Mouse (Mus musculus) neural tube, embryonic 14.5 days (tissue): Measurements from ENCODE around the gene Cry2. TPM values are rescaled to one million over a fixed set of nuclear protein-coding genes. Genes with fewer than 3 reads are reported as not detected.

Experiments
- ATAC-seq: fragments of 200-750 bp; cut with Nextera tagmentation; 2 replicates; pipeline ENCODE4 v1.8.0; 2017; ENCODE audit warnings: low read depth, mild to moderate bottlenecking, moderate TSS enrichment, moderate library complexity
- H3K27ac ChIP-seq: fragments of 300-500 bp; sonication (generic); 2 replicates; pipeline ENCODE4 v1.5.1; 2014; ENCODE audit warnings: low read depth, mild to moderate bottlenecking, control low read depth, low read length, moderate library complexity, mixed read lengths
- H3K27me3 ChIP-seq: fragments of 300-500 bp; sonication (generic); 2 replicates; pipeline ENCODE4 v1.6.1; 2014; ENCODE audit warnings: low read length; ENCODE audit not compliant: control insufficient read depth, insufficient read depth
- H3K36me3 ChIP-seq: fragments of 300-500 bp; sonication (generic); 2 replicates; pipeline ENCODE4 v1.6.1; 2014; ENCODE audit warnings: low read length, mixed read lengths; ENCODE audit not compliant: control insufficient read depth, insufficient read depth
- H3K4me1 ChIP-seq: fragments of 300-500 bp; sonication (generic); 2 replicates; pipeline ENCODE4 v1.6.1; 2014; ENCODE audit warnings: low read length; ENCODE audit not compliant: control insufficient read depth, insufficient read depth
- H3K4me2 ChIP-seq: fragments of 300-500 bp; sonication (generic); 2 replicates; pipeline ENCODE4 v1.6.1; 2014; ENCODE audit warnings: mild to moderate bottlenecking, low read depth, low read length, control low read depth
- H3K4me3 ChIP-seq: fragments of 300-500 bp; sonication (generic); 2 replicates; pipeline ENCODE4 v1.5.1; 2014; ENCODE audit warnings: low read depth, low read length, control low read depth, mixed read lengths
- H3K9ac ChIP-seq: fragments of 300-500 bp; sonication (generic); replicated peaks from 2 replicates; pipeline ENCODE4 v1.6.1; 2014; ENCODE audit warnings: low read depth, mild to moderate bottlenecking, control low read depth, low read length, mixed read lengths
- H3K9me3 ChIP-seq: fragments of 300-500 bp; sonication (generic); 2 replicates; pipeline ENCODE4 v1.6.1; 2016; ENCODE audit warnings: low read length; ENCODE audit not compliant: control insufficient read depth
- whole genome bisulfite sequencing: fragments of 180-500 bp; shearing (Covaris S2); extraction: QIAGEN DNeasy Blood & Tissue Kit; methylation state at CpG from one replicate; pipeline ENCODE4 v1.1.7; 2014; 5-methylcytosine and 5-hydroxymethylcytosine counted together
- microRNA-seq: library from miRNA; unstranded; fragments of <30 nt; microRNA quantifications from one replicate; pipeline ENCODE4, GENCODE M21; 2016
- polyA plus RNA-seq: library from polyadenylated mRNA; unstranded; fragments of >200 nt; fragmentation: Nextera tagmentation; extraction: Ambion mirVana; gene quantifications from 2 replicates; pipeline ENCODE4 v1.2.1, GENCODE M21; 2014

Gene Cry2
- polyA plus RNA-seq, 1 experiment from 2014 or later, result 43.5 TPM

GRCm38 (mm10) chr2:92364086-92364485 lies 69.8 kb downstream of the Cry2 start:
- ATAC-seq, result no peak
- Histone ChIP-seq H3K4me3 (no peak overlapping the region), H3K36me3 (peaks cover 12% of the 10 kb centered on the region), H3K27me3 (no peaks in the 10 kb centered on the region), H3K27ac (no peak overlapping the region), H3K4me1 (no peaks in the 10 kb centered on the region), H3K9me3 (no peaks in the 10 kb centered on the region), H3K4me2 (no peak overlapping the region), H3K9ac (no peak overlapping the region)
- WGBS, result 93% methylated on average over 4 of the region's 4 CpGs

- H3K36me3 ChIP-seq, result peaks cover 26% of the 10 kb centered on the region
- H3K4me1 ChIP-seq, result no peaks in the 10 kb centered on the region
- H3K9ac ChIP-seq, result no peak overlapping the region
- H3K27ac ChIP-seq, result no peak overlapping the region
- no peaks in the 10 kb centered on the region for H3K27me3 ChIP-seq
- no peaks in the 10 kb centered on the region for H3K9me3 ChIP-seq
- H3K4me2 ChIP-seq, result no peak overlapping the region
- no peak overlapping the region for H3K4me3 ChIP-seq
- 94% methylated on average over 6 of the region's 6 CpGs for WGBS
- ATAC-seq, result no peak
Measured at GRCm38 (mm10) chr2:92362571-92363228, 71.1 kb downstream of the Cry2 start.

- H3K27me3 ChIP-seq, result no peaks in the 10 kb centered on the region
- no peak overlapping the region for H3K9ac ChIP-seq
- H3K9me3 ChIP-seq, result no peaks in the 10 kb centered on the region
- H3K4me2 ChIP-seq, result no peak overlapping the region
- 87% methylated on average over 8 of the region's 8 CpGs for WGBS
- 0 out of 2 replicates have a peak overlapping the region, but pooled peaks have one; percentile 28 for H3K27ac ChIP-seq
- ATAC-seq, result 0 out of 2 replicates have a peak, but pooled peaks have one; percentile 33
- H3K4me3 ChIP-seq, result no peak overlapping the region
- H3K36me3 ChIP-seq, result peaks cover 34% of the 10 kb centered on the region
- H3K4me1 ChIP-seq, result no peaks in the 10 kb centered on the region
Measured at GRCm38 (mm10) chr2:92361795-92362194, 72.0 kb downstream of the Cry2 start.

GRCm38 (mm10) chr2:92360893-92361292 lies 73.0 kb downstream of the Cry2 start:
- Histone ChIP-seq H3K27me3 (no peaks in the 10 kb centered on the region), H3K4me3 (no peak overlapping the region), H3K9ac (no peak overlapping the region), H3K9me3 (no peaks in the 10 kb centered on the region), H3K4me1 (no peaks in the 10 kb centered on the region), H3K36me3 (peaks cover 32% of the 10 kb centered on the region), H3K4me2 (no peak overlapping the region), H3K27ac (0 out of 2 replicates have a peak overlapping the region, but pooled peaks have one; percentile 28)
- WGBS, result 15% methylated on average over 12 of the region's 12 CpGs
- peak; percentile 64; the same call in 1 of the 2 replicates for ATAC-seq

- Histone ChIP-seq H3K4me3 (no peak overlapping the region), H3K27ac (peak overlapping the region; percentile 69), H3K4me2 (no peak overlapping the region), H3K4me1 (no peaks in the 10 kb centered on the region), H3K9me3 (no peaks in the 10 kb centered on the region), H3K27me3 (no peaks in the 10 kb centered on the region), H3K36me3 (peaks cover 32% of the 10 kb centered on the region), H3K9ac (no peak overlapping the region)
- peak; percentile 69; the same call in 1 of the 2 replicates for ATAC-seq
- WGBS, result 51% methylated on average over 25 of the region's 25 CpGs
Measured at GRCm38 (mm10) chr2:92360186-92360823, 73.5 kb downstream of the Cry2 start.

GRCm38 (mm10) chr2:92359301-92359700 lies 74.5 kb downstream of the Cry2 start:
- no peaks in the 10 kb centered on the region for H3K4me1 ChIP-seq
- no peak overlapping the region for H3K4me3 ChIP-seq
- peaks cover 32% of the 10 kb centered on the region for H3K36me3 ChIP-seq
- no peak overlapping the region for H3K9ac ChIP-seq
- no peak for ATAC-seq
- WGBS, result 92% methylated on average over 2 of the region's 2 CpGs
- no peaks in the 10 kb centered on the region for H3K27me3 ChIP-seq
- no peaks in the 10 kb centered on the region for H3K9me3 ChIP-seq
- H3K4me2 ChIP-seq, result no peak overlapping the region
- H3K27ac ChIP-seq, result no peak overlapping the region

- Histone ChIP-seq H3K4me1 (no peaks in the 10 kb centered on the region), H3K9me3 (no peaks in the 10 kb centered on the region), H3K9ac (no peak overlapping the region), H3K4me2 (no peak overlapping the region), H3K27ac (no peak overlapping the region), H3K27me3 (no peaks in the 10 kb centered on the region), H3K4me3 (no peak overlapping the region), H3K36me3 (peaks cover 34% of the 10 kb centered on the region)
- 76% methylated on average over 6 of the region's 6 CpGs for WGBS
- no peak for ATAC-seq
Measured at GRCm38 (mm10) chr2:92354224-92354623, 79.6 kb downstream of the Cry2 start.

Small RNAs within 50 kb of the gene (microRNA-seq; reads per million reads assigned to microRNA genes)
- 1.1 reads per million for gene Mir7000

Other genes with a start within 250 kb of the Cry2 start
- gene Pex16, start 59.4 kb downstream of the Cry2 start, polyA plus RNA-seq, result 32.4 and 37.0 TPM in 2 replicates
- gene Large2, start 59.2 kb downstream of the Cry2 start, polyA plus RNA-seq, result 0.97 and 2.2 TPM in 2 replicates
- 3.9 and 4.2 TPM in 2 replicates for gene 1700029I15Rik, start 51.5 kb downstream of the Cry2 start, polyA plus RNA-seq
- 51.8 and 64.3 TPM in 2 replicates for gene Mapk8ip1, start 32.8 kb downstream of the Cry2 start, polyA plus RNA-seq
- 15.5 and 16.4 TPM in 2 replicates for gene Slc35c1, start 26.5 kb upstream of the Cry2 start, polyA plus RNA-seq
- 16.1 and 20.2 TPM in 2 replicates for gene Chst1, start 165.7 kb upstream of the Cry2 start, polyA plus RNA-seq